ENCODE assay signal across 14 mouse cellular contexts in genomic region chr4:95101684-95102083, GRCm38 (mm10).
"Had no signal": no experiment of that assay in that cellular context is flagged by ENCODE, and none has a peak within 500 bp of the region (broad histone marks: within the 10 kb centered on the region; RNA-seq: fewer than 3 reads in every experiment).

No protein-coding gene starts in this region.

- H3K27ac ChIP-seq: midbrain, embryonic 10.5 days; midbrain, embryonic 12.5 days; neural tube, embryonic 12.5 days had no signal

- H3K36me3 ChIP-seq: lung, embryonic 15.5 days; midbrain, embryonic 10.5 days; midbrain, embryonic 12.5 days; neural tube, embryonic 12.5 days had no signal

- H3K9ac ChIP-seq: lung, embryonic 15.5 days; midbrain, embryonic 12.5 days; neural tube, embryonic 12.5 days had no signal

- ATAC-seq: lung, postnatal 0 days; midbrain, embryonic 16.5 days had no signal

- H3K4me3 ChIP-seq: lung, embryonic 15.5 days; midbrain, embryonic 10.5 days; midbrain, embryonic 12.5 days; neural tube, embryonic 12.5 days had no signal

- DNase-seq: lung, adult 2 months; lung, postnatal 14 days; lung, postnatal 36 days; midbrain, embryonic 14.5 days; right cerebral cortex, postnatal 14 days; thymus, adult 18-20 months; thymus, postnatal 14 days; thymus, postnatal 36 days had no signal

- H3K4me2 ChIP-seq: lung, embryonic 15.5 days; midbrain, embryonic 12.5 days; neural tube, embryonic 12.5 days had no signal

- H3K9me3 ChIP-seq: lung, embryonic 15.5 days; midbrain, embryonic 10.5 days; midbrain, embryonic 12.5 days; neural tube, embryonic 12.5 days had no signal

- H3K27me3 ChIP-seq: lung, embryonic 15.5 days; neural tube, embryonic 12.5 days had no signal
